Mouse (Mus musculus): Measurements from ENCODE around the gene Lonp1. TPM values are rescaled to one million over a fixed set of nuclear protein-coding genes. Genes with fewer than 3 reads are reported as not detected.

Gene Lonp1
- polyA plus RNA-seq, 1 experiment from 2014 or later: 36.3 TPM

GRCm38 (mm10) chr17:56663659-56664058 is 37.0 kb upstream of the Lonp1 start:
- Histone ChIP-seq H3K4me2 (ENCODE audit: low read depth, low read length) (no peak overlapping the region), H3K9me3 (replicated peaks; ENCODE audit: control insufficient read depth, low read length) (no peaks in the 10 kb centered on the region), H3K27me3 (ENCODE audit: control insufficient read depth, insufficient read depth, low read depth, low read length) (peaks cover 15% of the 10 kb centered on the region), H3K4me1 (ENCODE audit: control insufficient read depth, low read depth, low read length) (no peaks in the 10 kb centered on the region; the same call in none of the 2 replicates), H3K4me3 (ENCODE audit: low read depth, low read length) (no peak overlapping the region), H3K36me3 (ENCODE audit: control insufficient read depth, insufficient read depth) (no peaks in the 10 kb centered on the region), H3K27ac (ENCODE audit: low read length) (no peak overlapping the region), H3K9ac (ENCODE audit: low read depth, low read length) (no peak overlapping the region)
- no peak for ATAC-seq (ENCODE audit: low read depth)
- WGBS (ENCODE audit: insufficient replicate concordance): 39% methylated on average over 3 of the region's 3 CpGs

- H3K4me2 ChIP-seq (ENCODE audit: low read depth, low read length): no peak overlapping the region
- no peak overlapping the region for H3K27ac ChIP-seq (ENCODE audit: low read length)
- no peak overlapping the region for H3K9ac ChIP-seq (ENCODE audit: low read depth, low read length)
- H3K4me1 ChIP-seq (ENCODE audit: control insufficient read depth, low read depth, low read length): no peaks in the 10 kb centered on the region
- H3K36me3 ChIP-seq (ENCODE audit: control insufficient read depth, insufficient read depth): no peaks in the 10 kb centered on the region
- H3K27me3 ChIP-seq (ENCODE audit: control insufficient read depth, insufficient read depth, low read depth, low read length): no peaks in the 10 kb centered on the region
- no peak overlapping the region for H3K4me3 ChIP-seq (ENCODE audit: low read depth, low read length)
- ATAC-seq (ENCODE audit: low read depth): no peak
- no peaks in the 10 kb centered on the region for H3K9me3 ChIP-seq (replicated peaks; ENCODE audit: control insufficient read depth, low read length)
- WGBS (ENCODE audit: insufficient replicate concordance): 56% methylated on average over 6 of the region's 6 CpGs
Observed at GRCm38 (mm10) chr17:56656171-56656570, 29.5 kb upstream of the Lonp1 start.

- no peak overlapping the region for H3K4me3 ChIP-seq (ENCODE audit: low read depth, low read length)
- no peaks in the 10 kb centered on the region for H3K9me3 ChIP-seq (replicated peaks; ENCODE audit: control insufficient read depth, low read length)
- no peak overlapping the region for H3K4me2 ChIP-seq (ENCODE audit: low read depth, low read length)
- H3K27ac ChIP-seq (ENCODE audit: low read length): no peak overlapping the region
- ATAC-seq (ENCODE audit: low read depth): no peak
- H3K4me1 ChIP-seq (ENCODE audit: control insufficient read depth, low read depth, low read length): no peaks in the 10 kb centered on the region
- no peak overlapping the region for H3K9ac ChIP-seq (ENCODE audit: low read depth, low read length)
- 65% methylated on average over 3 of the region's 3 CpGs for WGBS (ENCODE audit: insufficient replicate concordance)
- H3K27me3 ChIP-seq (ENCODE audit: control insufficient read depth, insufficient read depth, low read depth, low read length): no peaks in the 10 kb centered on the region
- H3K36me3 ChIP-seq (ENCODE audit: control insufficient read depth, insufficient read depth): no peaks in the 10 kb centered on the region
Observed at GRCm38 (mm10) chr17:56655311-56655710, 28.6 kb upstream of the Lonp1 start.

GRCm38 (mm10) chr17:56654771-56655170 is 28.1 kb upstream of the Lonp1 start:
- no peak overlapping the region for H3K4me2 ChIP-seq (ENCODE audit: low read depth, low read length)
- H3K4me3 ChIP-seq (ENCODE audit: low read depth, low read length): no peak overlapping the region
- H3K36me3 ChIP-seq (ENCODE audit: control insufficient read depth, insufficient read depth): no peaks in the 10 kb centered on the region
- no peak for ATAC-seq (ENCODE audit: low read depth)
- H3K9me3 ChIP-seq (replicated peaks; ENCODE audit: control insufficient read depth, low read length): no peaks in the 10 kb centered on the region
- 49% methylated on average over 2 of the region's 2 CpGs for WGBS (ENCODE audit: insufficient replicate concordance)
- H3K27me3 ChIP-seq (ENCODE audit: control insufficient read depth, insufficient read depth, low read depth, low read length): no peaks in the 10 kb centered on the region
- no peak overlapping the region for H3K27ac ChIP-seq (ENCODE audit: low read length)
- no peaks in the 10 kb centered on the region for H3K4me1 ChIP-seq (ENCODE audit: control insufficient read depth, low read depth, low read length)
- H3K9ac ChIP-seq (ENCODE audit: low read depth, low read length): no peak overlapping the region

GRCm38 (mm10) chr17:56651801-56652200 is 25.1 kb upstream of the Lonp1 start:
- no peaks in the 10 kb centered on the region for H3K4me1 ChIP-seq (ENCODE audit: control insufficient read depth, low read depth, low read length)
- no peak overlapping the region for H3K4me3 ChIP-seq (ENCODE audit: low read depth, low read length)
- H3K9ac ChIP-seq (ENCODE audit: low read depth, low read length): no peak overlapping the region
- H3K36me3 ChIP-seq (ENCODE audit: control insufficient read depth, insufficient read depth): no peaks in the 10 kb centered on the region
- WGBS (ENCODE audit: insufficient replicate concordance): 28% methylated on average over 10 of the region's 10 CpGs
- H3K9me3 ChIP-seq (replicated peaks; ENCODE audit: control insufficient read depth, low read length): no peaks in the 10 kb centered on the region
- ATAC-seq (ENCODE audit: low read depth): peak; percentile 86
- H3K27ac ChIP-seq (ENCODE audit: low read length): no peak overlapping the region
- no peaks in the 10 kb centered on the region for H3K27me3 ChIP-seq (ENCODE audit: control insufficient read depth, insufficient read depth, low read depth, low read length)
- H3K4me2 ChIP-seq (ENCODE audit: low read depth, low read length): no peak overlapping the region

GRCm38 (mm10) chr17:56647546-56647945 is 20.9 kb upstream of the Lonp1 start:
- Histone ChIP-seq H3K4me2 (ENCODE audit: low read depth, low read length) (no peak overlapping the region), H3K36me3 (ENCODE audit: control insufficient read depth, insufficient read depth) (no peaks in the 10 kb centered on the region), H3K27ac (ENCODE audit: low read length) (no peak overlapping the region), H3K9ac (ENCODE audit: low read depth, low read length) (no peak overlapping the region), H3K27me3 (ENCODE audit: control insufficient read depth, insufficient read depth, low read depth, low read length) (no peaks in the 10 kb centered on the region), H3K4me3 (ENCODE audit: low read depth, low read length) (no peak overlapping the region), H3K4me1 (ENCODE audit: control insufficient read depth, low read depth, low read length) (no peaks in the 10 kb centered on the region), H3K9me3 (replicated peaks; ENCODE audit: control insufficient read depth, low read length) (no peaks in the 10 kb centered on the region)
- ATAC-seq (ENCODE audit: low read depth): no peak
- WGBS (ENCODE audit: insufficient replicate concordance): 39% methylated on average over 12 of the region's 13 CpGs

- ATAC-seq (ENCODE audit: low read depth): no peak
- 60% methylated on average over 4 of the region's 4 CpGs for WGBS (ENCODE audit: insufficient replicate concordance)
- Histone ChIP-seq H3K27ac (ENCODE audit: low read length) (no peak overlapping the region), H3K9ac (ENCODE audit: low read depth, low read length) (no peak overlapping the region), H3K36me3 (ENCODE audit: control insufficient read depth, insufficient read depth) (no peaks in the 10 kb centered on the region), H3K4me3 (ENCODE audit: low read depth, low read length) (no peak overlapping the region), H3K4me1 (ENCODE audit: control insufficient read depth, low read depth, low read length) (no peaks in the 10 kb centered on the region), H3K27me3 (ENCODE audit: control insufficient read depth, insufficient read depth, low read depth, low read length) (no peaks in the 10 kb centered on the region), H3K4me2 (ENCODE audit: low read depth, low read length) (no peak overlapping the region), H3K9me3 (replicated peaks; ENCODE audit: control insufficient read depth, low read length) (no peaks in the 10 kb centered on the region)
Observed at GRCm38 (mm10) chr17:56643237-56643636, 16.6 kb upstream of the Lonp1 start.

GRCm38 (mm10) chr17:56634023-56634422 is 7.3 kb upstream of the Lonp1 start:
- Histone ChIP-seq H3K9ac (ENCODE audit: low read depth, low read length) (no peak overlapping the region), H3K4me1 (ENCODE audit: control insufficient read depth, low read depth, low read length) (no peaks in the 10 kb centered on the region), H3K36me3 (ENCODE audit: control insufficient read depth, insufficient read depth) (no peaks in the 10 kb centered on the region), H3K4me2 (ENCODE audit: low read depth, low read length) (no peak overlapping the region), H3K27ac (ENCODE audit: low read length) (no peak overlapping the region), H3K4me3 (ENCODE audit: low read depth, low read length) (no peak overlapping the region), H3K27me3 (ENCODE audit: control insufficient read depth, insufficient read depth, low read depth, low read length) (no peaks in the 10 kb centered on the region), H3K9me3 (replicated peaks; ENCODE audit: control insufficient read depth, low read length) (no peaks in the 10 kb centered on the region)
- ATAC-seq (ENCODE audit: low read depth): no peak
- 61% methylated on average over 6 of the region's 6 CpGs for WGBS (ENCODE audit: insufficient replicate concordance)

GRCm38 (mm10) chr17:56631807-56632206 is 5.1 kb upstream of the Lonp1 start:
- Histone ChIP-seq H3K9ac (ENCODE audit: low read depth, low read length) (no peak overlapping the region), H3K4me1 (ENCODE audit: control insufficient read depth, low read depth, low read length) (peaks cover 11% of the 10 kb centered on the region), H3K9me3 (replicated peaks; ENCODE audit: control insufficient read depth, low read length) (no peaks in the 10 kb centered on the region), H3K36me3 (ENCODE audit: control insufficient read depth, insufficient read depth) (no peaks in the 10 kb centered on the region), H3K4me2 (ENCODE audit: low read depth, low read length) (no peak overlapping the region), H3K4me3 (ENCODE audit: low read depth, low read length) (no peak overlapping the region), H3K27ac (ENCODE audit: low read length) (no peak overlapping the region), H3K27me3 (ENCODE audit: control insufficient read depth, insufficient read depth, low read depth, low read length) (no peaks in the 10 kb centered on the region)
- no peak for ATAC-seq (ENCODE audit: low read depth)
- 40% methylated on average over 4 of the region's 4 CpGs for WGBS (ENCODE audit: insufficient replicate concordance)
